ENCODE assay signal across 18 mouse cellular contexts in the genomic region with DNA sequence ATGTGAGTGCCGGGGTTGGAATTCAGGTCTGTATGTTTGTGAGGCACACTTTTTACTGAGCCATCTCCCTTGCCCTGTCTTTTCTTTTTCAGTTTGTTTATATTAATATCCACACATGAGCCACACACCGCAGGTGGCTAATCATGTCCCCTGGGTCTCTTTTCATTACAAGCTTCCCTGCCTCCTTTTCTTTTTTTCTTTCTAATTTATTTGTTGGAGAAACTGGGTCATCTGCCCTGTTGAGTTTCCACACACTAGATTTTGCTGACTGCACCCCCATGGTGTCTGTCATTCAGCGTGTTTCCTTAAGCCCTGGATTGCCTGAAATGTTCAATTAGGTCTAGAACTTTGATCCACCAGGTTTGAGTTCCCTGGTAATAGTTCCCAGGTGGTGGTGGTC.
"Had no signal": no experiment of that assay in that cellular context is flagged by ENCODE, and none has a peak within 500 bp of the region (broad histone marks: within the 10 kb centered on the region; RNA-seq: fewer than 3 reads in every experiment).

No protein-coding gene starts in this region.

- H3K27me3 ChIP-seq: liver, embryonic 13.5 days; midbrain, embryonic 12.5 days; midbrain, embryonic 15.5 days; neural tube, embryonic 13.5 days; stomach, embryonic 15.5 days had no signal

- DNase-seq: kidney, adult 18-20 months; kidney, adult 9 months; kidney, postnatal 25 days; layer of hippocampus, postnatal 36 days; liver, embryonic 13.5 days; lung, adult 2 months; lung, postnatal 14 days; lung, postnatal 4 days; spleen, adult 18-20 months; thymus, postnatal 25 days had no signal

- H3K4me2 ChIP-seq: liver, embryonic 13.5 days; midbrain, embryonic 12.5 days; midbrain, embryonic 15.5 days; neural tube, embryonic 13.5 days; stomach, embryonic 15.5 days had no signal

- H3K4me1 ChIP-seq: liver, embryonic 13.5 days; midbrain, embryonic 12.5 days; midbrain, embryonic 15.5 days; neural tube, embryonic 13.5 days; stomach, embryonic 15.5 days had no signal

- H3K27ac ChIP-seq: kidney, postnatal 0 days; layer of hippocampus, adult 2 months; left cerebral cortex, adult 2 months; liver, embryonic 13.5 days; midbrain, embryonic 12.5 days; midbrain, embryonic 15.5 days; neural tube, embryonic 13.5 days; stomach, embryonic 15.5 days had no signal

- H3K9me3 ChIP-seq: liver, embryonic 13.5 days; midbrain, embryonic 12.5 days; midbrain, embryonic 15.5 days; neural tube, embryonic 13.5 days; stomach, embryonic 15.5 days had no signal

- H3K4me3 ChIP-seq: layer of hippocampus, adult 2 months; left cerebral cortex, adult 2 months; liver, embryonic 13.5 days; midbrain, embryonic 12.5 days; midbrain, embryonic 15.5 days; myocyte; neural tube, embryonic 13.5 days; stomach, embryonic 15.5 days had no signal

- H3K36me3 ChIP-seq: liver, embryonic 13.5 days; midbrain, embryonic 12.5 days; midbrain, embryonic 15.5 days; neural tube, embryonic 13.5 days; stomach, embryonic 15.5 days had no signal

- H3K9ac ChIP-seq: liver, embryonic 13.5 days; midbrain, embryonic 12.5 days; midbrain, embryonic 15.5 days; neural tube, embryonic 13.5 days; stomach, embryonic 15.5 days had no signal

- ATAC-seq: midbrain, embryonic 15.5 days had no signal
